Mouse (Mus musculus) thymus, postnatal 10 days (tissue): ENCODE measurements around the gene Fcrla.
A peak's percentile ranks its signal among the peaks of the same experiment; 100 is the strongest.

Source experiments
- DNase-seq, 2 experiments: peaks; one replicate each; pipeline ENCODE4 v3.0.0; 2021; ENCODE audit warnings: low spot score in 2 of 2

Gene Fcrla

DNA sequence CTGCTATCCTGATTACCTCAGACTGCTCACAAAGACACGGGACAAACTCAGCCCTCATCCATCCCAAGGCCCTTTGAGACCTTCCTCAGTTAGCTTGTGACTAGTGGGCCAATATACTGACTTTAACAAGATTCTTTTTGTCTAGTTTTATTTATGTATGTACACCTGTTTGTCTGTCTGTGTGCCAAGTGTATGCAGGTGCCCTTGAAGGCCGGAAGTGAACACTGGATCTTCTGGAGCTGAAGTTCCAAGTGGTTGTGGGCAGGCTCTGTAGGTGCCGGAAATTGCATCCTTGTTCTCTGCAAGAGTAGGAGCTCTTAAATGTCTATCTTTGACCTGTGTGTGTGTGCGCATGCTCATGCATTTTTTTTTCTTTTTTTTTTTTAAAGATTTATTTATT, 1.9 kb upstream of the Fcrla start:
- no peak for DNase-seq

DNA sequence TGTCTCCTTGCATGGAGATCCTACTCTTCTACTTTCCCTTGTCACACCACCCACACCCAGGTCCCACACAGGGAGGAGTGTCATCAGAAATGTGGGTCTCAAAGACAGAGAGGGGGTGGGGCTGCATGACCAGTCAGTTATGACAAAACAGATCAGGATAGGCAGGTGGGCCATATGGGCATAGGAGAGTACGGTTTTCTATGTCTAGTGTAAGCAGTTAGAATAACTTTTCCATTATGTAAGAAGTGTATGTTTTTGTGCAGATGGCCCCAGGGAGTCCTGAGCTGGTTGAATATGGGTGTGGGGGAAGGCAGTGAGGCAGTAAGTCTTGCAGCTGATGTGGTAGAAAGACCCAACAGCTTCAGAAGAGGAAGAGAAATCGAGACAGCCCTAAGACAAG, 1.1 kb upstream of the Fcrla start:
- no peak for DNase-seq

GRCm38 (mm10) chr1:170926941-170927340, 442 bp downstream of the Fcrla start:
- no peak for DNase-seq

GRCm38 (mm10) chr1:170924485-170924884, 2.9 kb downstream of the Fcrla start:
- no peak for DNase-seq

- DNase-seq: no peak
These were observed 8.1 kb downstream of the Fcrla start for GRCm38 (mm10) chr1:170919308-170919707.

GRCm38 (mm10) chr1:170915657-170916056, 11.7 kb downstream of the Fcrla start:
- DNase-seq: no peak

DNA sequence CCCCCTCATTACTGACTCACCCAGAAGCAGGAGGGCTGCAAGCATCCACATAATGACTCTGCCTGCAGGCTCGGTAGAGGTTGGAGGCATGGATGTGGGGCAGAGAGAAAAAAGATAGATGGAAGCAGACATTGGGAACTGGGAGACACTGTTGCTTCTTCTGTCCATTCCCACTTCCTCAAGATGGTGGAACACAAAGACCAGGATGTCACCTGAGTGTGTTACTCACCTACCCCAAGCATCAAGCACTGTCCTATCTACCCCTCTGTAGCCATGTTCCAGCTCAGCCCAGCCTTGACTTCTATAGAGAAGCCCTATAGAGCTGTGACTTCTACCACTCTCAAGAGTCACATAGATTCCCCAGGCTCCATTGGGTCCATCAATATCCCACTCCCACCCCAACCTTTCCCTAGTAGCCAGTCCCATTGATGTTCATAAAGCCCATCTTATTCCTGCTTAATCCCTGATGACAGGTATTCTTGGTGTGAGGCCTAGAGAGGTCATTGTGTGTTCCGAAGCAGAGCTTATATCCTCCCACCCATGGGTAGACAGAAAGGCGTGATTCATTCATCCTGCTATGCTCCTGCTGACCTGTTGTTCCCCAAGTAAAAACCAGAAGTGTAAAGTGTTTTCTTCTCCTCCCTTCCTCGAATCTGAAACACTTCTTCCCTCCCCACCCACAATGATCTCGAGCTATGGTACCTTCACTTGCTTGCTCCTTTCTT, 14.3 kb downstream of the Fcrla start, which contains the start of gene Fcrlb:
Gene Fcrlb, minus strand, starts transcription at position 51 of the 725 bp plus-strand sequence.
- DNase-seq: no peak

DNA sequence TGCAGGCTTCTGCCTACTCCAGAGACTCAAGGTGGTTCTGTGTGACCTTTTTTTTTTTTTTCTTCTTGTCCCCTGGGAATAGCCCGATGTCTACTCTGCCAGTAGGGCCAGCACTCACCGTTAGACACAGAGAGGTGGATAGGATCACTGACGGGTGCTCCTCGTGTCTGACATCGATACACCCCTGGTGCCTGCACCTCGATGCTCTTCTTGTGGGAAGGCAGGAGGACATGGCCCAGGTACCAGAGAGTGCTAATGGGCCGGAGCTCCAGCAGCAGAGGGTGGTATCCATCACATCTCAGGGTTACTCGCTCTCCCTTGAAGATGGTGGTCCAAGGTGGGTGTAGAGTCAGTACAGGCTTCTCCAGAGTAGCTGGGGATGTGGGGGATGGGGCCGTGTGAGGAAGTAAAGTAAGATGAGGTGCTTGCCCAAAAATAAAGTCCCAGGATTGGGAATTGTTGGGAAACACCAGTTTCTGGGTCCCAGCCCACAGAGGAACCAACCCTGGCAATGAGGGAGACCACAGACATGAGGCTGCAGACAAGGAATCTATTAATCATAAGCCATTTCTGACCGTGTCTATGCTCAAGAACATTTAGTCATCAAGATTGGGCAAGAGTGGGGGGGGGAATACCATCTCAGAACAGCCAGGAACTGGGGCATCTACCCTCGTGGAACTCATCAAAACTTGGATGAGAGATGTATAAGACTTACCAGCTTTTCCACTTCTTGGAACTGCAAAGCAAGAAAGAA, 15.3 kb downstream of the Fcrla start:
- no peak for DNase-seq

DNA sequence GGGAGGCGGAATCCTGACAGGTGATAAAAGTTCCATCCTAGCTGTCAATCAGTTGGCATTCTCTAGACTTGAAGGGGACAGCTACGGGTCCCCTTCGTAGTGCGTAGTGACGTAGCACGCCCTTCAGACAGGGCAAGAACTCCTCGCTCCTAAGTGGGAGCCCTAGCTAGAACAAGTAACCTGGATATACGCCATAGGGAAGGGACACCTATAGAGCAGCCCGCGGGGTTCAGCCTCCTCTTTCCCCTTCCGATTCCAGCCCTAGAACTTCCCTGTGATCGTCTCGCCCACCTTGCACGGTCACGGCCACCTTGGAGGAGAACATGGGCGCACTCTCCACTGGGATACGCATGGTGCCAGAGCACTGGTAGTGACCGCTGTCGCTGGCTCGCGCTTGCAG, 19.0 kb downstream of the Fcrla start:
- DNase-seq: no peak

DNA sequence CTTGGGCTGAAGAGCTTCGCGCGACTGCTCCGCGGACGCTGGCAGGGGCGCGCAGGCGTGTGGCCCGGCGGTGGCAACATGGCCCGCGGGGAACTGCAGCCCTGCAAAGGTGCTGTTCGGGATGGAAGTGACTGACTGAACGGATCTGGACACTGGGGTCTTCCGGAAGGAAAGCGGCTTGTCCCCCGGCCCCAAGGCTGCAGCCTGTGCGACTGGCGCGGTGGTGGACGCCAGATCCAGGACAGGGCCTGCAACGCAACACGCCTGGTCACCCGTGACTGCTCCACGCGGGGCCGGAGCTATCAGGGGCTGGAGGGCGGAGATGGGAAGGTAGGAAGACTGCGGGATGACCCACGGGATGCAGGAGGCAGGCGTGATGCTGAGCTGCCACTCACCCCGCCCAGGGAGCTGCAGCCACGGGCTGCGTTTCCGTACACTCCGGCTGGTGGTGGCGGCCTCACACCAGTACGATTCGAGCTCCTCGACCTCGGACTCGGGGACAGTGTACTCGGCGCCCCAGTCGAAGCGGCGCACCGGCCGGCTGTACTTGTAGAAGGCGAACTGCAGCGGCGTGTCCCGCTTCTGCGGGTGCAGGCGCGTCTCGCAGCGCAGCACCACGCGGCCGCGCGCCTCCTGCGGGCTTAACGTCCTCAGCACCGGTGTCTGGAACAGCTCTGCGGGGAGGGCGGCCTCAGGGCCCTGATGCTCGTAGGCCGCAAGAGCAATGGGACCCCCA, 19.8 kb downstream of the Fcrla start:
- peak in 1 of 2 experiments; percentile 15 for DNase-seq

DNA sequence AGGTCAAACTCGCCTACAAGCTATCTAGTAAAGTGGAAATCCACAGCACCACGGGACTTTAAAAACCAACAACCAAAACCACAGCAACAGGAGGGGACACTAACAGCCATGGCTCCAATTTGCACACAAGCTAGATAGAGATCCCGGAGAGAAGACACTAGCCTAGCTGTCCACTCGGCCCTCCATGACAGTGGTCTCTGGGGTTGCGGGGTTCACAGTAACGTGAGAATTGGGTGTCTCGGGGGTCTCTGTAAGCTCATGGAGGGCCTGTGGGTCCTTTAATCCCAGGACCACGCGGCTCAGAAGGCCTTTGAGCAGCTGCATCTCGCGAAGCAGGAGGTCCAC, 20.3 kb downstream of the Fcrla start:
- DNase-seq: no peak

DNA sequence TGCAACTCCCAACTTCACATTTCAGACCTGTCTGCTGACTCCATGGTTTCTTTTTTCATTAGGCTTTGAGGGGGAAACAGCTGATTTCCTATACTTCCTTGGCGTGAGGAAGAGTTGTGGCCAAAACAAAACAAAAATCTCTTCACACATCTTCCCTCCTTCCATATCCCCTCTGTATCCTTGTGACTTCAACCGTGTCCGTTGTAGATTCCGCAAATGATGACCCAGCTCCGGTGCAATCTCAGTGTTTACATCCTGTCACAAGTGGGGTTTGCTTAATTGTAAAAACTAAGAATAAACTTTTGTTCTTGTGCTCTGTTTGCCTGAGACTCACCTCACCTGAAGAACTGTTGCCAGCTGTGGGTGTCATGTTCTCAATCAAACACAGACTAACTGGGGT, 23.9 kb downstream of the Fcrla start:
- no peak for DNase-seq

DNA sequence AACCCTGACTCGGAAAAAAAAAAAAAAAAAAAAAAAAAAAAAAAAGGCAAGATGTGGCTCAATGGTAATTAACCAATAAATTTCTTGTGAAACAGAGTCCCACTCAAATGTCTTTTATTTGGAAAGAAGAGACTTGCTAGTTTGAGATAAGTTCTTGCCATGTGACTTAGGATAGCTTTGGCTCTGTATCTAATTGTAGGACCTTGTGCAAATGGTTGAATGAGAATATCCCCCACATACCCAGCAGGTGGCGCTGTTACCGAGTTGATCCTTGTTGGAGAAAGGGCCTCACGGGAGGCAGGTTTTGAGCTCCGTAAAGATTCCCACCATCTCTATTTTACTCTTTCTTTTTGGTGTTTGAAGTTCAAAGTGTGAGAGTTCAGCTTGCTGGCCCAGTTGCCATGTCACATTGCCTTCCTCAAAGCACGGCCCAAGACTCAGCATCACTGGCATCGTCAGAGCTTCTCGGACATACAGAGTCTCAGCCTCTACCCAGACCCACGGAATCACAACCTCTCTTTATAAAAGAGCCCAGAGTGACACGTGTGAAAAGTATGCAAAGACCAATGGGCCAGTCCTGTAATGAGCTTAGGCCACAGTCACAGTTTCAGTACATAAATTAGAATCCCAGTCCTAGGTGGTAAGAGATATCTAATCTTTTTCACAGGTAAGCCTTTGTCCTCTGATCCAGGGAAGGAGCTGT, 25.7 kb downstream of the Fcrla start:
- peak; percentile 63 to 87 for DNase-seq

DNA sequence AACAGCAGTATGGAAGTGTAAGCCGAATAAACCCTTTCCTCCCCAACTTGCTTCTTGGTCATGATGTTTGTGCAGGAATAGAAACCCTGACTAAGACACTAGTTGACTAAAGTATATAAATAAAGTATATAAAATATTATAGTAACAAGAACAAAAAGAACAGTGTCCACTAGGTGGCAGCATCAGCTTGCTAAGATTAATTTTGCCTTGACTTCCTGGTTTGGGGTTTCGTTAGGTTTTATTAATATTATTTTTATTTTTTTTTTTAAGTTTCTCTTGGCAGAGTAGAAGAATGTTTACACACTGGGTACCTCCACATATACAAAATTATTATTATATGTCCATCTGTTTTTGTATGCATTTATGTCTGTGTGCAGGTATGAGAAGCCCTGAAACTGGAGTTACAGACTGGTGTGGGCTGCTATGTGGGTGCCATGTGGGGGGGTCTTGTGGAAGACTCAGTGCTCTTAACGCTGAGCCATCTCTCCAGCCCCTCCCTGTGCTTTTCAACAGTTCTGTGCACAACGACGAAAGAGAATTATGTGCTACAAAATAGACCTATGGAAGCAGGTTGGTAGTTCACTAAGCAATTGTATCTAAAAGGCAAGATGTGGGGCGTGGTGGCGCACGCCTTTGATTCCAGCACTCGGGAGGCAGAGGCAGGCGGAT, 26.4 kb downstream of the Fcrla start:
- DNase-seq: peak in 1 of 2 experiments; percentile 67

DNA sequence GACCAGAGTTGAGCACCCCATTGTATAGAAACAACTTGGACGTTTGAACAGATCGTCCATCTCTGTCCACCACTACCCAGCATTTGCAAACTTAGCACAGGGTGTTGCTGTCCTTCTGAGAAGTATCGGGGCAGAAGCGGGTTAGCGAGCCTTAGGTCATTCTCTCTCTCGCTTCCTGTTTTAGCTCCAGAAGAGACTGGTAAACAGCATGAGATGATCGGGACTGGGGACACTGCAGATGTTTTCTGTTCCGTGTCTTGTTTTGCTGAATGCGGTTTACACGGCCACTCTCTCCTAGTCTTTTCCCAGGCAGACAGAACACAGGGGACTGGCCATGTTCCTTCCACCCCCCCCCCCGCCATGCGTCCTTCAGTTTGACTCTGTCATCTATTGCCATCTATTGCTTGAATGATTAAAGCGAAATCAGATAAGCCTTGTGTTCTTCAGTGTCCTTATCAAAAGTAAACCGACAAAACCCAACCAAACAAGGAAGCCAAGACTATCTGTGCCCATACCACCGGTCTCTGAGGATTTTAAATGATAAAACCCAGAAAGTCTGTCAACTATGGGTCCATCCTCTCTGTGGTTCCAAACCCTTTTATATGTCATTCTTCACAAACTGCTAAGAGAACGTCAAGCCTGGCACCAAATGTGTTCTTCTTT, 28.8 kb downstream of the Fcrla start:
- no peak for DNase-seq

- no peak for DNase-seq
These were observed 30.6 kb downstream of the Fcrla start for GRCm38 (mm10) chr1:170896651-170897281.

DNA sequence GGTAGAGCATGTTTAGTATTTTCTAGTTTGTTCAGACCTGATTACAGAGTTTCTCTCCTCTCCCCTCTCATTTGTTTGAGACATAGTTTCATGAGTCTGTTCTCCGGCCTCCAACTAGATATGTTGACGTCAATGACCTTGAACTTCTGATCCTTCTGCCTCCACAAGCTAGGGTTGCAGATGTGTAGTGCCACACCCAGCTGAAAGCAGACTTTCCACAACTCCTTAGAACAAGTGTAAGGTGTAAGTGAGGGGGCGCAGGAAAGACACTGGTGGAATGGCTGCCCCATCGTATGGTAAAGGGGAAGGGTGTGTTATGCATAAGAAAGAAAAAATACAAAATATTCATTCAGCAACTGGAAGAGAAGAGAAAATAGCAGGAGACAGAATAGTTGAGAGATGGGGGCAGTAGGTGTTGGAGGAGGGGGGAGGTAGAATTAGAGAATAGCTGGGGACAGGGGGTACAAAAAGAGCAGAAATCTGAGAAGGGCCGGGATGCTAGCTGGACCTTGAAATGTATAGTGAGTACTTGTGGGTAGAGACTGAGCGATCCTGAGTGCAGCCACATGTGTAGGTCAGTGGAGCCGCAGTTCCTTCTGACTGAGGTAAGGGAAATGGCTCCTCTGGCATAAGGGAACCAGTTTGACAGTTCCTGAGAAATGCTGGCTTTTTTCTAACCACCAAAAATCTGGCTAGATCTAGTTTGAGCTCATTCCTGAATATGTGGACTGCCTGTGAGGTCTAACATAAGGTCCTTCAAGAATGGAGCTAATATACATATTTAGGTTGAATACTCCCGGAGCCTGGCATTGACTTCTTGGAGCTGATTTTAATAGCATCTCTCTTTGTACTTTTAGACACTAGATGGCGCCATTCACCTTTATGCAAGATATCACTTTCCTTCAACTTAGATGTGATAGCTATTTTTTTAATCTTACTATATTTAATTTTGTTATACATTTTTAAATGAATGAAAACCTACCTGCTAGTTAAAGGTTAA, 32.5 kb downstream of the Fcrla start:
- peak in 1 of 2 experiments; percentile 50 for DNase-seq

GRCm38 (mm10) chr1:170892279-170892678, 35.1 kb downstream of the Fcrla start:
- DNase-seq: no peak

DNA sequence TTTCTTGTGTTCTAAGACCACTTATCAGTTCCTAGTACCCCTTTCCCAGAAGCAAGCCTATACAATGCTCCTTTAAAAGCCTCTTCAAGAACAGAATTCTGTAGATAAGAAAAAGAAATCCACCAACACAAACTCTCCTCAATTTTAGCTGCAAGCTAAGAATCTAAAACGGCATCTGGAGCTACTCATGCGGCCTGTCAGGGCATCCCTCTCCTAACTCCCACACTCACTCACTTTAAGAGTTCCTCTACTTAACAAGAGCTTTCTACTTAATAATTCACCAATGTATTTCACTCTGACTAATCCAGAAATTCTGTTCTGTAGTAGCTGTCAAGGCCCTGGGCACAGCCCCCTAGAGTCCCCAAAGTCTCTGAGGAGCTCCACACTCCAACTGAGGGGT, 35.7 kb downstream of the Fcrla start:
- DNase-seq: no peak
